Mouse (Mus musculus) ovary, postnatal 10 days (tissue): ENCODE results near the gene Fam198a.

ENCODE experiments used
- DNase-seq: peaks from one replicate; pipeline ENCODE4 v3.0.0; 2022; ENCODE audit warnings: low spot score

The Fam198a gene

DNA sequence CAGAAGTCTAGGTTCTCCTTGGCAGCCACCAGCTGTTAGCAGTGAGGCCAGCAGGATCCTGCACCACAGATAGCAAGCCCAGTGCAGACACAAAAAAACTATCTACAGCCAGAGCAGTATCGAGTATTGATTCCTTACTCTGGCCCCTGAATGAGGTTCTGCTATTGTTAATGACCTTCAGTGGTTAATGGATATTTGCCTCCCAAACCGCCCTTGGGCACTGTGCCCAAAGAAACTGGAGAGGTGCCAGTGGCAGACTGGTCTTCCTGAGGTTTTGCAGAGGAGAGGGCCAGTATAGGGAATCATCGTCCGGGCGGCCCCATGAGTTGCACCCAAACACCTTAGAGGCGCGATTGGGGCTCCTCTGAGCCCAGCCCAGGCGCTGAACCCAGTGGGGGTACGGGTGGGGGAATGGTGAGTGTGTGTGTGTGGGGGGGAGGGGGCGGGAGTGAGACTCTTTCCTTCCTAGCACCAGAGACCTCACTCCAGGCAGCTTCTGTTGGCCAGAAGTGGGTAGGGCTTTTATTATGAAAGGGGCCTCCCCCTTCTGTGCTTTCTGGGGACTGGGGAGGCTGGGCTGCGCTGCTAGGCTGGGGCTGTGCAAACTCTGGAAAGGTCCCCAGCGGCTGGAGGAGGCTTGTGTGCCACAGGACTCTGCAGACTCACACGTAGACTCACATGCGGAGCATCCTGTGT, at the start of gene Fam198a:
Gene Fam198a, plus strand, starts transcription at position 571 of the 696 bp plus-strand sequence.
- DNase-seq, result peak; percentile 92

DNA sequence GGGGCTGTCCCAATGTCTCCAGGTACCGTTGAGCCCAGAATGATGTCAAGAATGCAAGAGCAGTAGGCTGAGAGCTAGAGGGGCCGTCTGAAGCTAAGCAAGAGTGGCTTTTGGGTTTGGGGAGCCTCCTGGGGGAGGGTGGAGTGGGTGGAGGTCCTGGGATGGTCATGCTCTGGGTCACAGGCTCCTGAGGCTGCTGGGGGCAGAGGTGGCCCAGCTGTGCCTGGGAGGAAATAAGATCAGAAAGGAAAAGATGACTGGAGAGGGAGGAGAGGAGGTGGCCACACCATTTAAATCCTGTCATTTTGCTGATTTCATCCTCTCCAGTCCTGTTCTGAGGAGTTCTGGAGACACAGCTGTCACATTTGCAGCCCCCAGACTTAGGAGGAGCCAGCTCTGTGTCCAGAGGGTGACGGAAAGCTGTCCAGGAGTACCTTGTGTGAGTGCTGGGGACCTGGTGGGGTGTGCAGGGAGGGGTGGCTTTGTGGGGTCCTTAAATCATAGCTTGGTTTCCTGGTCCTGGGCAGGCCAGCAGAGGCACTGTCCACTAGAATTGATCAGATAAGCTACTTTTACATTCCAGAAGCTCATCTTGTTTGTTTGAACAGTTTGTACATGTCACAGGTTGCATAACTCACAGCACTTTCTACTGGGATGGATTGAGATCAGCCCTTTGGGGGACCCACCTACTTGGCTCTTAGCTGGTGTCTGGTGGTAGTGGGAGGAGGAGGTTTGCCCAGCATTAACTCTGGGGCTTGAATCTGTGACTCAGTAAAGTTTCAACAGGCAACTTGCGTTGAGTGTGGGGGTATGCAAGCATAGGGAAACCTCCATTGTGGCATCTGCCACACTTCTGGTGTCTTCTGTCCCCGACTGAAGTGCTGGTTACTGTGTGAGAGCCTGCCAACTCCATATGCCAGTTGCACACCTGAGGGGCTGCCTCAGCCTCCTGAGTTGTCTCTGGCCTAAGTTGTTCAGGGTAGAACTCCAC, 48.8 kb upstream of the Fam198a start:
- no peak for DNase-seq

GRCm38 (mm10) chr9:121903476-121904305, 47.1 kb upstream of the Fam198a start:
- DNase-seq, result no peak

GRCm38 (mm10) chr9:121904319-121904718, 46.5 kb upstream of the Fam198a start:
- no peak for DNase-seq

- DNase-seq, result no peak
Observed at GRCm38 (mm10) chr9:121904946-121905345, 45.8 kb upstream of the Fam198a start.

GRCm38 (mm10) chr9:121905556-121906185, 45.1 kb upstream of the Fam198a start:
- DNase-seq, result no peak

DNA sequence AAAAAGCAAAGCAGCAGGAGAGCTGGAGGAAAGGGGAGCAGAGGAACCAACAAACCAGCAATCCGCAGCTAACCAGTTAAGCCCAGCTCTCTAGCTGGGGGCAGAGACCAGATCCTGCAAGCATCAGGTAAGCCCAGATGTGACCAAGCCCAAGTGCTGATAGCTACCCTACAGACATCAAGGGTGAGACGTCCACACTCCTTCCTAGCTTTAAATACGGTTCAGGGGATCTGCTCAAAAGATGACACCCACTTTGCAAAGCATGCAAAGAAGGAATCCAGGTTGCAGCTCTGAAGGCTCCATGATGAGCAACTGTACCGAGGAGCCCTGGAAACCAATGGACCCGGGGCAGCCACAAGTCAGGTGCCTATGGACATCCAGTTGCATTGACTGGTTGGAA, 44.3 kb upstream of the Fam198a start:
- no peak for DNase-seq

GRCm38 (mm10) chr9:121907356-121908070, 43.3 kb upstream of the Fam198a start:
- no peak for DNase-seq

- DNase-seq, result no peak
Observed at GRCm38 (mm10) chr9:121908321-121908720, 42.5 kb upstream of the Fam198a start.

GRCm38 (mm10) chr9:121909635-121910034, 41.2 kb upstream of the Fam198a start:
- DNase-seq, result no peak

GRCm38 (mm10) chr9:121911196-121911595, 39.6 kb upstream of the Fam198a start:
- DNase-seq, result no peak

DNA sequence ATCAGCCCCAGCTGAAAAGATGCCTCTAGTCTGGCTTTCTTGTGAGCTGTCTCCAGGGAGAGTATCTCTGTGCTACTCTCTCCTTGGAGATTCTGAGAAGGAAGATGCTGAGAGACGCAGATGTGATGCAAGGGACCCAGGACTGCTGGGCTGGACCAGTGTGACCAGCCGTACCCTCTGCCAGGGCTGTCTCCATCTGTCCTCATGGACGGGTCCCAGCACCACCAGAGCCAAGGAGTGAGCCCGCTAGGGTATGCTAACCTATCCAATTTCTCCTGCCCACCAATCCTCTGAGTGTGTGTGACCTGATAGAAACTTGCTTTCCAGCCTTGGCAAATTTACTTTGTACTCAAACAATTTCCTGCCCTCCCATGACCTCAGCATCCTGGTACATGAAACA, 38.0 kb upstream of the Fam198a start:
- no peak for DNase-seq

DNA sequence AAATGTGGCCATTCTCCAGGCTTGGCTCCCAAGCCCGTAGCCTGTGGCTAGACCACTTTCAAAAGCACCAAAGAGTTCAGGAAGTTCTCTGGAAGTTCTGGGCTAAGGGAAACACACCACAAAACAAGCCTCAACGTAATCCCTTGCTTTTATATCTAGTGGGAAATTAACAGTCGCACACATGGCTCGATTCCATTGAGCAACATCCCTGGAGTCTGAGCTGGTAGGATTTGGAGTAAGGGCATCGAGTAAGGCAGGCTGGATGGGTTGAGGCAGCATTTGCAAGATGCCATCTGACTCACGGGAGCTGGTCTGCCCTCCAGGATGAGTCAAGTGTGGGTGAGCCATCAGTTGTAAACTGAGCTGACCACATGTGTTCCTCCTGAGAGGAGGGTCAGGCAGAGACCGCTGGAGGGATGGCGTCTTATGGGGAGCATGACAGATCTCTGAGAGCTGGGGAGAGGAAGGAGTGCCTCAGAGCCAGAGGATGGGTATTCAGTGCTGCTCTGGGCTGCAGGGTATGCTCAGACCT, 36.5 kb upstream of the Fam198a start:
- DNase-seq, result no peak

- DNase-seq, result no peak
Observed at GRCm38 (mm10) chr9:121915056-121915455, 35.7 kb upstream of the Fam198a start.

DNA sequence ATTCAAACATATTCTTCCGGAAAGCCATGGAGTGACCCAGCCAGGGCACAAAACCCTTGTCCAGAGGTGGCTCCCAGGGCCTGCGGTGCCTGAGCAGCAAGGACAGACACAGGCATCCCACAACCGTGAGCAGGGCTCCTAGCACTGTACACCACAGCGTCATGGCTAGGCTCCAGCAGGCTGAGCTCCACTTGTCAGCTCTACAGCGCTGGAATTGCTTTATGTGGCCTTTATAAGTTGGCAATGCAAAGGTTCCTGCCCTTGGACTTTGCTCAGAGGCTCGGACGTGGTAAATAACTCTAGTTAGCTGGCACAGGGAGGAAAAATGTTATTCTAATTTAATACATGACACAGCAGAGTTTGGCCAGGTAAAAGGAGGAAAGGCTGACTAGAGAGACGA, 34.7 kb upstream of the Fam198a start, which contains the start of gene Cyp8b1:
Gene Cyp8b1, minus strand, starts transcription at position 204 of the 400 bp plus-strand sequence.
- no peak for DNase-seq

DNA sequence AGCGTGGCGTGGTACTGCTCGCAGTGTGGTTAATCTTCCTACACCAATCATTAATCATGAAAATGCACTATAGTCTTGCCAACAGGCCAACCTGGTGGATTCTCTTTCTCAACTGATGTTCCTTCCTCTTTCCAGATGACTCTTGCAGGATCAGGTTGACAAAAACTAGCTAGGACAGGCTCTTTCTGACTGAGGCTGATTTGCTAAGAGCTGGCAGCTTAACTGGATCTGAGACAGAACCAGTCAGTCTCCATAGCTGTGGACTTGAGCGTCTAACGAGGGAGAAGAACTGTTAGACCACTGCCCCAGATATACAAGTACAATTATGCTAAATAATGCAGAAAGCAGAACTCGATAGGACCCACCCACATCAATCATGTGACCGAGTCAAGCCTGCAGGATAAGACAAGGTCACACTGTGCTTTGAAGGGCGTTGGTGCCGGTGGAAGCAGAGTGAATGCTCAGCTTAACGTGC, 31.7 kb upstream of the Fam198a start:
- no peak for DNase-seq

- no peak for DNase-seq
Observed at GRCm38 (mm10) chr9:121923443-121923842, 27.3 kb upstream of the Fam198a start.

GRCm38 (mm10) chr9:121923906-121924305, 26.9 kb upstream of the Fam198a start:
- no peak for DNase-seq

DNA sequence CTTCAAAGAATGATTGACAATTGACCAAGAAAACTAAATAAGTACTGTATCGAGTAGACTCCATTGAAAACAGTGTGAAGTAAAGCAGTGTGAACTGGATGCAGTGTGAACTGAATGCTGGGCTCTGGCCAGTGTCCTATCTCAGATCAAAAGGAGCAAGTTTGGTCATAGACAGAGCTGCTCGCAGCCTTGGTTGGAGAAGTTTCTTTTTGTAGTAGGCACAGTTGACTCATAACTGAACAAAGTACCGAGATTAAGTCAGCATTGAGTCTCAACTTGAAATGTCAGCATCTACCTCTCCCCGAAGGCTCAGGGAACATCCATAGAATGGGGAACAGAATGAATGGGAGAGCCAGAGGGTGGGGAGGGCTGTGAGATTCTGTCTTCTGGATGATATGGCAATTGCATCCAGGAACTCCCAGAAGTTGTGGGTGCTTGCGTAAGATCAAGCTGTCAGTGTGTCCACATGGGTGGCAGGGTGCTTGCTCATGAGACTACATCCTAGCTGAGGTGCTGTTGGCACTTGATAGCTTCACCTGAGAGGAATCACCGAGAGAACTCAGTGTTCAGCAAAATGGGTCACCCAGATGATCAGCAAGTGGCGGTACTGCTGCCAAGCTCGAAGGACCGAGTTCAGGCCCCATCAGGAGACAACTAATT, 25.8 kb upstream of the Fam198a start:
- DNase-seq, result no peak

DNA sequence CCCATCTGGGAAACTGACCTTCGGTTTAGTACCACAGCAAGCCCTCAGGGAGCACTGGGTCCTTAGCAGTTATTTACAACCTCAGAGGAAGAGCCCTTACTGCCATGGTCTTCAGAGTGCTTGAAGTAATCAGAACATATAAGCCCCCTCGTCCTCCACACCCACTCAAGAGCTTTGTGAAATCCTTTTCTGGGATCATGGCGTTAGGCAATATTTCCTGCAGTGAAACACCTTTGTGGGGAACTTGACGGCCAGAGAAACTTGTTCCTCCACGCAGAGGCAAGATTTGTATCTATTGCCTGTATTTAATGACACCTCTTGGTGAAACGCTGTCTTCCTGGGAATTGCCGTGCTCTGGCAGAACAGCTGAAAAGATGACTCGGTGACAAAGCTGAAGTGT, 24.8 kb upstream of the Fam198a start:
- DNase-seq, result no peak
